8 mouse cellular contexts compared by ENCODE assay signal in genomic region chr5:104859962-104860525, GRCm38 (mm10). TPM values are rescaled to one million over a fixed set of nuclear protein-coding genes. Genes with fewer than 3 reads are reported as not detected.
DNase-seq lines count a peak whose midpoint lies in the region; ATAC-seq and TF ChIP-seq lines count a peak whose summit lies in the region.
"Not testable (repeated sequence)": the region's sequence is repeated elsewhere in the genome, so short reads cannot be mapped to it uniquely, and the experiment has no call there.

Gene Zfp951, minus strand, starts transcription at chr5:104860070.

- peak; percentile 97 for ATAC-seq in hindbrain, embryonic 15.5 days (ENCODE audit: low FRiP score, low read depth)
- ATAC-seq in lung, postnatal 0 days: peak; percentile 97

- H3K4me1 ChIP-seq in hindbrain, embryonic 15.5 days (replicated peaks); lung, postnatal 0 days (ENCODE audit: insufficient read depth, low read depth, low read length): not testable (repeated sequence)

- WGBS in hindbrain, embryonic 15.5 days: 41% methylated on average over 11 of the region's 12 CpGs
- 30% methylated on average over 11 of the region's 12 CpGs for WGBS in lung, postnatal 0 days

- intact Hi-C loops in gastrocnemius, adult 2 months (cut with DNase I): not testable (repeated sequence)

- H3K27ac ChIP-seq in gastrocnemius, adult 2 months: peak within 1 kb of the TSS; percentile 83
- H3K27ac ChIP-seq in hindbrain, embryonic 15.5 days (replicated peaks): peak within 1 kb of the TSS; percentile 65; the same call in 1 of the 2 replicates
- H3K27ac ChIP-seq in lung, postnatal 0 days (ENCODE audit: low read length): not testable (repeated sequence)

- H3K9ac ChIP-seq in hindbrain, embryonic 15.5 days; lung, postnatal 0 days (replicated peaks; ENCODE audit: low read depth): not testable (repeated sequence)

- not testable (repeated sequence) for H3K27me3 ChIP-seq in hindbrain, embryonic 15.5 days; lung, postnatal 0 days (replicated peaks; ENCODE audit: insufficient read depth, low read length)

- 0 out of 2 replicates have a peak, but pooled peaks have one; percentile 19 for TF ChIP-seq EP300 in lung, postnatal 0 days (IDR thresholded peaks at IDR 0.05)

- peak within 1 kb of the TSS; percentile 28 for H3K4me2 ChIP-seq in hindbrain, embryonic 15.5 days
- not testable (repeated sequence) for H3K4me2 ChIP-seq in lung, postnatal 0 days (replicated peaks; ENCODE audit: low read depth, low read length)

- TF ChIP-seq CTCF in gastrocnemius, adult 2 months (IDR thresholded peaks at IDR 0.05); lung, postnatal 0 days (IDR thresholded peaks at IDR 0.05): not testable (repeated sequence)

- H3K9me3 ChIP-seq in hindbrain, embryonic 15.5 days; lung, postnatal 0 days (ENCODE audit: low read length): not testable (repeated sequence)

- H3K4me3 ChIP-seq in gastrocnemius, adult 2 months: peak within 1 kb of the TSS; percentile 71
- peak within 1 kb of the TSS; percentile 34 for H3K4me3 ChIP-seq in hindbrain, embryonic 15.5 days
- peak within 1 kb of the TSS; percentile 8; the same call in 1 of the 2 replicates for H3K4me3 ChIP-seq in lung, postnatal 0 days (ENCODE audit: low read depth, low read length)

- peak; percentile 95 for DNase-seq in R1 (ENCODE audit: low read depth, low spot score)
- DNase-seq in cerebellum, postnatal 36 days: peak; percentile 30 to 61
- DNase-seq in gastrocnemius, adult 2 months: peak; percentile 27
- DNase-seq in layer of hippocampus, postnatal 25 days (ENCODE audit: extremely low spot score in 1 of 2, low spot score in 1 of 2): peak; percentile 3 to 18
- peak; percentile 72 for DNase-seq in lung, postnatal 0 days (ENCODE audit: low spot score)
- DNase-seq in ovary, adult 18-20 months (ENCODE audit: low spot score): peak; percentile 50
- peak; percentile 54 to 56 for DNase-seq in thymus, postnatal 10 days (ENCODE audit: low spot score in 2 of 2)

- not testable (repeated sequence) for H3K36me3 ChIP-seq in hindbrain, embryonic 15.5 days; lung, postnatal 0 days (ENCODE audit: insufficient read depth, low read length)

RNA-seq across cellular contexts. Expression of gene Zfp951, which starts in this region (rescaled TPM):
- 1 to 10 TPM; 1.1 to 1.3 TPM for total RNA-seq in gastrocnemius, adult 2 months (2021)
- 3.6 and 4.4 TPM in 2 replicates for polyA plus RNA-seq in hindbrain, embryonic 15.5 days (2015; fragmentation: Nextera tagmentation; extraction: Ambion mirVana)
- 1 to 10 TPM; 3.9 to 5.0 TPM for total RNA-seq in layer of hippocampus, postnatal 25 days (2021)
- 1.9 and 2.1 TPM in 2 replicates for polyA plus RNA-seq in lung, postnatal 0 days (2015; fragmentation: Nextera tagmentation; extraction: Ambion mirVana)

Comparison
In these comparisons a context has a peak if more than half of its experiments do, and no peak if none do; other contexts are left out.
1. DNase-seq: peak in every context shown above with its lines; median percentile 95 in R1; 72 in lung, postnatal 0 days; 55 in thymus, postnatal 10 days; 50 in ovary, adult 18-20 months; 46 in cerebellum, postnatal 36 days; 27 in gastrocnemius, adult 2 months; 10 in layer of hippocampus, postnatal 25 days.
2. H3K4me3 ChIP-seq: peak in every context shown above with its lines; median percentile 71 in gastrocnemius, adult 2 months; 34 in hindbrain, embryonic 15.5 days; 8 in lung, postnatal 0 days.